Mouse (Mus musculus) midbrain, embryonic 11.5 days (tissue): ENCODE results near the gene Glud1. TPM values are rescaled to one million over a fixed set of nuclear protein-coding genes. Genes with fewer than 3 reads are reported as not detected.
A peak's percentile ranks its signal among the peaks of the same experiment; 100 is the strongest.

Experiments
- ATAC-seq: fragments of 200-750 bp; cut with Nextera tagmentation; 2 replicates; pipeline ENCODE4 v1.8.0; 2017; ENCODE audit warnings: moderate TSS enrichment, moderate library complexity; ENCODE audit not compliant: low FRiP score
- DNase-seq: peaks from one replicate; pipeline ENCODE4 v3.0.0; 2015; ENCODE audit warnings: low spot score; ENCODE audit errors: missing footprints
- H3K27ac ChIP-seq: fragments of 300-500 bp; sonication (generic); 2 replicates; pipeline ENCODE4 v1.5.1; 2014; ENCODE audit warnings: low read depth, low read length
- H3K27me3 ChIP-seq: fragments of 300-500 bp; sonication (generic); 2 replicates; pipeline ENCODE4 v1.6.1; 2014; ENCODE audit warnings: mild to moderate bottlenecking, low read length, moderate library complexity, mixed read lengths; ENCODE audit not compliant: control insufficient read depth, insufficient read depth
- H3K36me3 ChIP-seq: fragments of 300-500 bp; sonication (generic); 2 replicates; pipeline ENCODE4 v1.6.1; 2014; ENCODE audit warnings: mild to moderate bottlenecking, low read length, moderate library complexity, mixed read lengths; ENCODE audit not compliant: control insufficient read depth, insufficient read depth
- H3K4me1 ChIP-seq: fragments of 300-500 bp; sonication (generic); 2 replicates; pipeline ENCODE4 v1.6.1; 2014; ENCODE audit warnings: low read length; ENCODE audit not compliant: control insufficient read depth, insufficient read depth
- H3K4me2 ChIP-seq: fragments of 300-500 bp; sonication (generic); 2 replicates; pipeline ENCODE4 v1.6.1; 2014; ENCODE audit warnings: mild to moderate bottlenecking, moderate library complexity
- H3K4me3 ChIP-seq: fragments of 300-500 bp; sonication (generic); 2 replicates; pipeline ENCODE4 v1.5.1; 2014; ENCODE audit warnings: low read depth, low read length
- H3K9ac ChIP-seq: fragments of 300-500 bp; sonication (generic); 2 replicates; pipeline ENCODE4 v1.6.1; 2014; ENCODE audit warnings: low read length
- H3K9me3 ChIP-seq: fragments of 300-500 bp; sonication (generic); 2 replicates; pipeline ENCODE4 v1.6.1; 2016; ENCODE audit warnings: low read length; ENCODE audit not compliant: control insufficient read depth
- WGBS: fragments of 180-500 bp; shearing (Covaris S2); extraction: QIAGEN DNeasy Blood & Tissue Kit; methylation state at CpG from one replicate; pipeline ENCODE4 v1.1.7; 2014; 5-methylcytosine and 5-hydroxymethylcytosine counted together
- polyA plus RNA-seq: library from polyadenylated mRNA; unstranded; fragments of >200 nt; fragmentation: Nextera tagmentation; extraction: Ambion mirVana; gene quantifications from 2 replicates; pipeline ENCODE4 v1.2.1, GENCODE M21; 2014

Gene Glud1
- polyA plus RNA-seq, 1 experiment from 2014 or later, result 101 TPM

GRCm38 (mm10) chr14:34353326-34353725, 42.8 kb downstream of the Glud1 start:
- no peaks in the 10 kb centered on the region for H3K4me1 ChIP-seq
- no peak for ATAC-seq
- H3K4me3 ChIP-seq, result no peak overlapping the region
- no peak for DNase-seq
- 89% methylated on average over 3 of the region's 3 CpGs for WGBS
- H3K27ac ChIP-seq, result no peak overlapping the region
- no peaks in the 10 kb centered on the region for H3K9me3 ChIP-seq
- no peaks in the 10 kb centered on the region for H3K27me3 ChIP-seq
- no peaks in the 10 kb centered on the region for H3K36me3 ChIP-seq
- H3K9ac ChIP-seq, result no peak overlapping the region
- no peak overlapping the region for H3K4me2 ChIP-seq

- ATAC-seq (no peak), DNase-seq (no peak)
- no peak overlapping the region for H3K9ac ChIP-seq
- H3K4me2 ChIP-seq, result no peak overlapping the region
- WGBS, result 85% methylated on average over 4 of the region's 4 CpGs
- H3K9me3 ChIP-seq, result no peaks in the 10 kb centered on the region
- no peaks in the 10 kb centered on the region for H3K4me1 ChIP-seq
- H3K27me3 ChIP-seq, result no peaks in the 10 kb centered on the region
- H3K36me3 ChIP-seq, result no peaks in the 10 kb centered on the region
- no peak overlapping the region for H3K4me3 ChIP-seq
- no peak overlapping the region for H3K27ac ChIP-seq
Observed at GRCm38 (mm10) chr14:34354456-34354855, 43.9 kb downstream of the Glud1 start.

GRCm38 (mm10) chr14:34355301-34355700, 44.8 kb downstream of the Glud1 start, which contains the start of gene Fam25c:
Fam25c (minus strand) TSS chr14:34355433.
- Histone ChIP-seq H3K4me3 (no peak within 1 kb of the TSS), H3K4me2 (no peak within 1 kb of the TSS), H3K36me3 (no peaks in the 10 kb centered on the region), H3K27ac (no peak within 1 kb of the TSS), H3K27me3 (no peaks in the 10 kb centered on the region), H3K4me1 (no peaks in the 10 kb centered on the region), H3K9me3 (no peaks in the 10 kb centered on the region), H3K9ac (no peak within 1 kb of the TSS)
- no peak for DNase-seq
- ATAC-seq, result no peak
- 84% methylated on average over 6 of the region's 6 CpGs for WGBS

GRCm38 (mm10) chr14:34357671-34358455, 47.3 kb downstream of the Glud1 start:
- DNase-seq (no peak), ATAC-seq (no peak)
- Histone ChIP-seq H3K4me3 (no peak overlapping the region), H3K4me1 (no peaks in the 10 kb centered on the region), H3K36me3 (no peaks in the 10 kb centered on the region), H3K27me3 (no peaks in the 10 kb centered on the region; the same call in 1 of the 2 replicates), H3K9me3 (no peaks in the 10 kb centered on the region), H3K9ac (no peak overlapping the region), H3K4me2 (no peak overlapping the region), H3K27ac (no peak overlapping the region)
- WGBS, result 87% methylated on average over 7 of the region's 7 CpGs

- Histone ChIP-seq H3K27ac (no peak overlapping the region), H3K36me3 (no peaks in the 10 kb centered on the region), H3K9me3 (no peaks in the 10 kb centered on the region), H3K4me1 (no peaks in the 10 kb centered on the region), H3K27me3 (no peaks in the 10 kb centered on the region; the same call in 1 of the 2 replicates), H3K4me3 (no peak overlapping the region), H3K4me2 (no peak overlapping the region), H3K9ac (no peak overlapping the region)
- no peak for DNase-seq
- no peak for ATAC-seq
- 36% methylated on average over 5 of the region's 5 CpGs for WGBS
Observed at GRCm38 (mm10) chr14:34359676-34360244, 49.2 kb downstream of the Glud1 start.

- no peak for DNase-seq
- Histone ChIP-seq H3K4me3 (no peak overlapping the region), H3K9ac (no peak overlapping the region), H3K4me1 (no peaks in the 10 kb centered on the region), H3K36me3 (no peaks in the 10 kb centered on the region), H3K9me3 (no peaks in the 10 kb centered on the region), H3K4me2 (no peak overlapping the region), H3K27me3 (no peaks in the 10 kb centered on the region; the same call in 1 of the 2 replicates), H3K27ac (no peak overlapping the region)
- ATAC-seq, result no peak
- WGBS, result 48% methylated on average over 6 of the region's 6 CpGs
Observed at GRCm38 (mm10) chr14:34360251-34360650, 49.7 kb downstream of the Glud1 start.

GRCm38 (mm10) chr14:34362135-34362534, 51.6 kb downstream of the Glud1 start:
- Histone ChIP-seq H3K4me2 (no peak overlapping the region), H3K4me1 (no peaks in the 10 kb centered on the region), H3K9me3 (no peaks in the 10 kb centered on the region), H3K27me3 (no peaks in the 10 kb centered on the region; the same call in 1 of the 2 replicates), H3K9ac (no peak overlapping the region), H3K4me3 (no peak overlapping the region), H3K36me3 (no peaks in the 10 kb centered on the region), H3K27ac (no peak overlapping the region)
- DNase-seq (no peak), ATAC-seq (no peak)
- 88% methylated on average over 4 of the region's 4 CpGs for WGBS

- DNase-seq, result peak; percentile 89
- H3K36me3 ChIP-seq, result no peaks in the 10 kb centered on the region
- H3K27ac ChIP-seq, result no peak overlapping the region
- H3K9me3 ChIP-seq, result no peaks in the 10 kb centered on the region
- H3K4me1 ChIP-seq, result no peaks in the 10 kb centered on the region
- H3K9ac ChIP-seq, result peak overlapping the region; percentile 41; the same call in 1 of the 2 replicates
- H3K4me3 ChIP-seq, result peak overlapping the region; percentile 26
- peak overlapping the region; percentile 67 for H3K4me2 ChIP-seq
- H3K27me3 ChIP-seq, result no peaks in the 10 kb centered on the region; the same call in 1 of the 2 replicates
- WGBS, result 28% methylated on average over 18 of the region's 18 CpGs
- ATAC-seq, result peak; percentile 61
Observed at GRCm38 (mm10) chr14:34362726-34363445, 52.4 kb downstream of the Glud1 start.
